Mouse (Mus musculus) neural tube, embryonic 15.5 days (tissue): ENCODE measurements at regions not wholly inside any gene's neighbourhood (a gene's known extent, or its start where the extent isn't known, plus 50 kb on each side); places are given as distances from the start of the nearest gene placed in this dataset.

Source experiments
- ATAC-seq: fragments of 200-750 bp; cut with Nextera tagmentation; 2 replicates; pipeline ENCODE4 v1.8.0; 2017; ENCODE audit warnings: mild to moderate bottlenecking, moderate TSS enrichment, moderate library complexity; ENCODE audit not compliant: low FRiP score
- H3K27ac ChIP-seq: fragments of 300-500 bp; sonication (generic); replicated peaks from 2 replicates; pipeline ENCODE4 v1.5.1; 2015; ENCODE audit warnings: mild to moderate bottlenecking, inconsistent platforms
- H3K27me3 ChIP-seq: fragments of 300-500 bp; sonication (generic); replicated peaks from 2 replicates; pipeline ENCODE4 v1.6.1; 2015; ENCODE audit warnings: inconsistent platforms
- H3K36me3 ChIP-seq: fragments of 300-500 bp; sonication (generic); 2 replicates; pipeline ENCODE4 v1.6.1; 2015; ENCODE audit warnings: inconsistent platforms
- H3K4me1 ChIP-seq: fragments of 300-500 bp; sonication (generic); 2 replicates; pipeline ENCODE4 v1.6.1; 2015; ENCODE audit warnings: inconsistent platforms
- H3K4me2 ChIP-seq: fragments of 300-500 bp; sonication (generic); 2 replicates; pipeline ENCODE4 v1.6.1; 2015; ENCODE audit warnings: inconsistent platforms, mild to moderate bottlenecking, moderate library complexity
- H3K4me3 ChIP-seq: fragments of 300-500 bp; sonication (generic); replicated peaks from 2 replicates; pipeline ENCODE4 v1.5.1; 2015; ENCODE audit warnings: mild to moderate bottlenecking, inconsistent platforms
- H3K9ac ChIP-seq: fragments of 300-500 bp; sonication (generic); replicated peaks from 2 replicates; pipeline ENCODE4 v1.6.1; 2015; ENCODE audit warnings: mild to moderate bottlenecking, inconsistent platforms
- H3K9me3 ChIP-seq: fragments of 300-500 bp; sonication (generic); replicated peaks from 2 replicates; pipeline ENCODE4 v1.6.1; 2016; ENCODE audit warnings: inconsistent platforms
- WGBS: fragments of 180-500 bp; shearing (Covaris S2); methylation state at CpG from one replicate; pipeline ENCODE4 v1.1.7; 2015; ENCODE audit warnings: mixed read lengths; 5-methylcytosine and 5-hydroxymethylcytosine counted together

GRCm38 (mm10) chr1:34696533-34696932 lies 117.1 kb downstream of the Amer3 start:
- WGBS: 61% methylated on average over 4 of the region's 4 CpGs
- H3K4me3 ChIP-seq: no peak overlapping the region
- peak; percentile 83 for ATAC-seq

DNA sequence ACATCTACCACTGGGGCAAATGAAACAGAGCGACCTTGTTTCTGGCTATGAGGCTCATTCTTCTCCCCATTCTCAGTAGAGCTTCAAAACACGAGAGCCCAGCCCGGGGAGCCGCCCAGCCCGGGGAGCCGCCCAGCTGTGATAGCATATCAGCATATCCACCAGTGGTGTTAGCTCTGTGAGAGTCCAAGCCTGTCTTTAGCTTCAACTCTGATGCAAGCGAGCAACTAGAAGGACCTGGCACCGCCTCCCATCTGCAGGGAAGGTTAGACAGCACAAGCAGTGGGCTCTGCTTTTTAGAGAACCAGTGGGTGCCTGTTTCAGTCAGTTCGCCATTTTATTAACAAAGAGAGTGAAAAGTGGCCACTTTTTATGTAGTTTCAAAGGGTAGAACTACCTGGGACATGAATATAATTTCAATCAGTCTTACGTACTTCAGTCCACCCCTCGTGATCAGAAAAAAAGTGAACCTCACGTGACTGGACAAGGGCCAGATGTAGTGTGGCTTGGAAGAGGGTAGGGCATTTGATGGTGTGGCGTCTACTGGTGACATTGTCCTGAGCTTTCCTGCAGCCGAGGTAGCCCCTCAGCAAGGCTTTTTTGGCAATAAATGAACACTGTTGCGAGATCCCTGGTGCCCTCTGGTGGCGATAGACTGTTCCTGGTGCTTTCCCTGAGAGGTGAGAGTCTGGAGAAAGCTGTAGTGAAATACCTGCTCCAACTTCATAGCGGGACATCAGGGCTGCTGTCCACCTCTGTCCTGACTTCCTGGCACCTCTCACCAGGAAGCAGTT lies 121.0 kb downstream of the Amer3 start:
- H3K4me3 ChIP-seq: no peak overlapping the region
- peaks cover 16% of the 10 kb centered on the region for H3K4me1 ChIP-seq
- ATAC-seq: 0 out of 2 replicates have a peak, but pooled peaks have one; percentile 17
- WGBS: 42% methylated on average over 17 of the region's 17 CpGs
- H3K9me3 ChIP-seq: no peaks in the 10 kb centered on the region
- peak overlapping the region; percentile 44 for H3K4me2 ChIP-seq
- no peaks in the 10 kb centered on the region for H3K27me3 ChIP-seq
- no peaks in the 10 kb centered on the region for H3K36me3 ChIP-seq
- peak overlapping the region; percentile 43 for H3K27ac ChIP-seq
- H3K9ac ChIP-seq: no peak overlapping the region

More at GRCm38 (mm10) chr1:34696533-34696932, 117.1 kb downstream of the Amer3 start:
- no peaks in the 10 kb centered on the region for H3K27me3 ChIP-seq
- peaks cover 16% of the 10 kb centered on the region for H3K4me1 ChIP-seq
- no peaks in the 10 kb centered on the region for H3K9me3 ChIP-seq
- no peak overlapping the region for H3K4me2 ChIP-seq
- H3K36me3 ChIP-seq: no peaks in the 10 kb centered on the region
- H3K27ac ChIP-seq: peak overlapping the region; percentile 69
- H3K9ac ChIP-seq: no peak overlapping the region

DNA sequence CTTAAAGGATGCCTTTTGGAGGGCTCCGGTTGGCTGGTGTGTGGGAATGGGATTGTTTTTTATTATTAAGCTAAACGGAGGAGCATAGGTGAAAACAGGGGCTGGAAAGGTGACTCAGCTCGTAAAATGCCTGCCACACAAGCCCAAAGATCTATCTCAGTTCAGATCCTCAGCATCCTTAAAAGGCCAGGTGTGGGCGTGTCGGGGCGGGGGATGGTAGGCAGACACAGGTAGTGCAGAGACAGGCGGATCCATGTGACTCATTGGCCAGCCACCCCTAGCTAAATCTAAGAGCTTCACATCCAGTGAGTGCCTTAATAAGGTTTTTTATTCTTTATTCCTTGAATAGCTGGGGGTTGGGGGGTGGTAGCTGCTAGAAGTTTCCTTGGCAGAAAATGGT lies 122.0 kb downstream of the Amer3 start:
- H3K9me3 ChIP-seq: no peaks in the 10 kb centered on the region
- no peak overlapping the region for H3K4me3 ChIP-seq
- no peak for ATAC-seq
- 80% methylated on average over 7 of the region's 7 CpGs for WGBS
- H3K4me2 ChIP-seq: no peak overlapping the region
- no peaks in the 10 kb centered on the region for H3K36me3 ChIP-seq
- peaks cover 16% of the 10 kb centered on the region for H3K4me1 ChIP-seq
- H3K27ac ChIP-seq: no peak overlapping the region
- no peak overlapping the region for H3K9ac ChIP-seq
- no peaks in the 10 kb centered on the region for H3K27me3 ChIP-seq

GRCm38 (mm10) chr1:34709089-34709488 lies 129.6 kb downstream of the Amer3 start:
- WGBS: 92% methylated on average over 2 of the region's 2 CpGs
- Histone ChIP-seq H3K9ac (no peak overlapping the region), H3K9me3 (no peaks in the 10 kb centered on the region), H3K4me1 (no peaks in the 10 kb centered on the region), H3K4me2 (no peak overlapping the region), H3K27ac (no peak overlapping the region), H3K4me3 (no peak overlapping the region), H3K27me3 (no peaks in the 10 kb centered on the region), H3K36me3 (no peaks in the 10 kb centered on the region)
- ATAC-seq: no peak

DNA sequence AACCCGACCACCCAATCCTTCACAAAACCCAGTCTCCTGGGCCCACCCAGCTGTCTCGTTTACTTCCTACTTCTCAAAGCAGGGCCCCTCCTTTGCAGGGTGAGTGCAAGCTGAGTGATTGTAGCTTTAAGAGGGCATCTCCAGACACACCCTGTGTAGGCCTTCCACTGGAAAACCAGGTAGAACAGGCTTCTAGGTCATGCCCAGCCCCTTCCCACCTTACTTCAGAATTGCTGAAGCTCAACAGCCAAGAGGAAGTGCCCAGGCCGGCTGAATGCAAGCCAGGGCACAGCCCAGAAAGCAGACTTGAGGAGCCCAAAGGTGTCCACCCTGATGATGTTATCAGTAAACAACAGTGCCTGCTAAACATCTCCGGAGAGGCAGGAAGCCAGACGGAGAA lies 120.2 kb downstream of the Fam168b start:
- no peak for ATAC-seq
- H3K9me3 ChIP-seq: no peaks in the 10 kb centered on the region
- H3K4me1 ChIP-seq: no peaks in the 10 kb centered on the region
- no peaks in the 10 kb centered on the region for H3K36me3 ChIP-seq
- H3K4me3 ChIP-seq: no peak overlapping the region
- no peak overlapping the region for H3K9ac ChIP-seq
- H3K27ac ChIP-seq: no peak overlapping the region
- 85% methylated on average over 5 of the region's 5 CpGs for WGBS
- no peaks in the 10 kb centered on the region for H3K27me3 ChIP-seq
- H3K4me2 ChIP-seq: no peak overlapping the region

DNA sequence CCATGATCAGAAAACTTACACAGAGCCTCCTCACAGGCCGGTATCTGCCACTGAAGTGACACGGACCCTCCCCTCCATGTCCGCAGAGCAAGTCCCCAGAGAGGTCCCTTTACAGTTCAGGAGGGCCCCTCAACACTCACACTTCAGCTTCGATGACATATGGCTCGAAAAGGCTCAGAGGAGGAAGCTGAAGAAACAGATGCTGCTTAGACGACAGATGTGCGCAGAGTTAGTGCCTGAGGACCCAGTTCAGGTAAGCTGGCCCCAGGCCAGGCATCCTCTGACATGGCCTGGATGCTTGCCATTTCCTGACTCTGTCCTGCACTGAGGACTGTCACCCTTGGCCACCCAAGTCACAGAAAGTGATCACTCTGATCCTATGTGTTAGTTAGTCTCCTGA lies 110.7 kb downstream of the Fam168b start:
- Histone ChIP-seq H3K9ac (no peak overlapping the region), H3K4me2 (no peak overlapping the region), H3K9me3 (no peaks in the 10 kb centered on the region), H3K4me3 (no peak overlapping the region), H3K27ac (no peak overlapping the region), H3K27me3 (no peaks in the 10 kb centered on the region), H3K36me3 (no peaks in the 10 kb centered on the region), H3K4me1 (peaks cover 15% of the 10 kb centered on the region)
- no peak for ATAC-seq
- 64% methylated on average over 7 of the region's 7 CpGs for WGBS

GRCm38 (mm10) chr1:34733026-34733913 lies 109.6 kb downstream of the Fam168b start:
- 49% methylated on average over 17 of the region's 17 CpGs for WGBS
- Histone ChIP-seq H3K36me3 (no peaks in the 10 kb centered on the region), H3K27ac (peak overlapping the region; percentile 20; the same call in 1 of the 2 replicates), H3K9me3 (no peaks in the 10 kb centered on the region), H3K4me2 (peak overlapping the region; percentile 7; the same call in 1 of the 2 replicates), H3K27me3 (no peaks in the 10 kb centered on the region), H3K4me3 (no peak overlapping the region), H3K9ac (no peak overlapping the region), H3K4me1 (peaks cover 15% of the 10 kb centered on the region)
- peak; percentile 59; the same call in 1 of the 2 replicates for ATAC-seq

- Histone ChIP-seq H3K36me3 (no peaks in the 10 kb centered on the region; the same call in 1 of the 2 replicates), H3K27me3 (no peaks in the 10 kb centered on the region), H3K9ac (no peak overlapping the region), H3K4me1 (peaks cover 2% of the 10 kb centered on the region), H3K27ac (no peak overlapping the region), H3K4me2 (no peak overlapping the region), H3K4me3 (no peak overlapping the region), H3K9me3 (no peaks in the 10 kb centered on the region)
- WGBS: 52% methylated on average over 14 of the region's 14 CpGs
- no peak for ATAC-seq
Observed at GRCm38 (mm10) chr1:34738386-34739067, 104.3 kb downstream of the Fam168b start.

GRCm38 (mm10) chr1:34739621-34740020 lies 103.2 kb downstream of the Fam168b start:
- no peak overlapping the region for H3K4me2 ChIP-seq
- WGBS: 75% methylated on average over 4 of the region's 4 CpGs
- ATAC-seq: peak; percentile 38; the same call in 1 of the 2 replicates
- no peak overlapping the region for H3K4me3 ChIP-seq
- no peaks in the 10 kb centered on the region for H3K4me1 ChIP-seq
- H3K27ac ChIP-seq: no peak overlapping the region
- H3K9ac ChIP-seq: no peak overlapping the region
- H3K27me3 ChIP-seq: no peaks in the 10 kb centered on the region
- H3K9me3 ChIP-seq: no peaks in the 10 kb centered on the region
- H3K36me3 ChIP-seq: no peaks in the 10 kb centered on the region; the same call in 1 of the 2 replicates

- no peak overlapping the region for H3K4me2 ChIP-seq
- H3K27ac ChIP-seq: peak overlapping the region; percentile 1; the same call in 1 of the 2 replicates
- ATAC-seq: no peak
- H3K9me3 ChIP-seq: no peaks in the 10 kb centered on the region
- no peaks in the 10 kb centered on the region; the same call in 1 of the 2 replicates for H3K36me3 ChIP-seq
- WGBS: 60% methylated on average over 7 of the region's 7 CpGs
- H3K27me3 ChIP-seq: no peaks in the 10 kb centered on the region
- H3K4me1 ChIP-seq: no peaks in the 10 kb centered on the region
- no peak overlapping the region for H3K9ac ChIP-seq
- no peak overlapping the region for H3K4me3 ChIP-seq
Observed at GRCm38 (mm10) chr1:34740891-34741290, 102.0 kb downstream of the Fam168b start.

DNA sequence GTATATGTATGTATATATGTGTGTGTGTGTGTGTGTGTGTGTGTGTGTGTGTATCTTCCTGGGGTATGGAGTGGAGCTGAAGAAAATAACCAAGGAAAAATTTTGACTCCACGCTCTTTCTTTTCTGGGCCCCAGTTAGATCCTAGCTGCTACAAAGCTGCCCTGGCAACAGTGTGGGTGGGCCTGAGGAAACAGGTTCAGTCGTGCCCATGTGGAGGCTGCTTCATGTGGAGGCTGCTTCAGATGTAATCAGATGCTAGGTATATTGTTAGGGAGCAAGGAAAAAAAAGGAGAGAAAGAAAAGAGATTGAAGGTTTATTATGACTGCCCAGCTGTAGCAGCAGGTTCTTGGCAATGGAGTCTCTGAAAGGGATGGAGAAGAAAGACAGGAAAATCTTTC lies 100.6 kb downstream of the Fam168b start:
- no peak overlapping the region for H3K4me3 ChIP-seq
- H3K27ac ChIP-seq: no peak overlapping the region
- no peak overlapping the region for H3K9ac ChIP-seq
- no peaks in the 10 kb centered on the region for H3K4me1 ChIP-seq
- H3K27me3 ChIP-seq: no peaks in the 10 kb centered on the region
- H3K4me2 ChIP-seq: no peak overlapping the region
- H3K9me3 ChIP-seq: no peaks in the 10 kb centered on the region
- no peaks in the 10 kb centered on the region; the same call in 1 of the 2 replicates for H3K36me3 ChIP-seq
- WGBS: 73% methylated on average over 2 of the region's 2 CpGs
- ATAC-seq: no peak
